8 mouse cellular contexts compared by ENCODE assay signal in the genomic region with DNA sequence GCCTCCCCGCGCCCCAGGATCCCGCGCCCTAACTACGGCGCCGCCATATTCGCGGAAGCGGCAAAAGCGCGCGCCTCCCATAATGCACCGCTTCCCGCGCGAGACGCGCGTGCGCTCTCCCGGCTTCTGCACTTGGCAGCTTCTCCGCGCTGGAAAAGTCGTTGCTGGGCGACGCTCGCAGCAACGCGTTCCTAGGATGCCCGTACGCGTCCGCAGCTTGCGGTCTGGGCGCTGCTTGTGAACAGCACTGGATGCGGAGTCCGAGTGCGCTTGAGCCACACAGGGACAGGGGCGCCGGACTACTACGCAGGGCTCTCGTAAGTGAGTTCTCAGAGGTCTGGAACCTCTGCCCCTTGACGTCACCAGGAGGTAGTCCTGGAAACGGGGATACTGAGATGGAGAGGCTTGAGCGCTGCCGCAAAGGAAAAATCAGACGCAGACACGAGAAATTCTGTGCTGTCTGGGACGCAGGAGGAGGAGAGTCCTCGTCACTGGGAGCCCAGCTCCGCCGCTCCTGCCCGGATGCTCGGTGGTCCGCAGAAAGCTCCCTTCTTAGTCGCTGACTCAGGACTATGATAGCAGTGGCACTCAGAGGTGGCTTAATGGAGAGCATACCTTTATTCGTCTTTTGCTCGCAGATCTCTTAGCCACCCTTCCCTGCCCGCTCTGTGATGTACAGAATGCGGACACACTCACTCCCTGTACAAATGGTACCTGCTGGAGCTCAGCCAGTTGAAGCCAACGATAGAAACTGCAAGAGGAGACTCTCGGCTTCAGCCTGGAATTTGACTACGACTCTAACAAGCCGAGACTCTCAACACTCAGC. TPM values are rescaled to one million over a fixed set of nuclear protein-coding genes. Genes with fewer than 3 reads are reported as not detected.
DNase-seq lines count a peak whose midpoint lies in the region; ATAC-seq lines count a peak whose summit lies in the region.

A gene (minus strand): TSS at position 193 of the 826 bp plus-strand sequence.

- H3K27me3 ChIP-seq in heart, embryonic 14.5 days (ENCODE audit: control insufficient read depth, insufficient read depth, low read length): peaks cover 28% of the 10 kb centered on the region; the same call in 1 of the 2 replicates
- H3K27me3 ChIP-seq in liver, embryonic 13.5 days: peaks cover 32% of the 10 kb centered on the region
- peaks cover 1% of the 10 kb centered on the region; the same call in 1 of the 2 replicates for H3K27me3 ChIP-seq in stomach, embryonic 16.5 days (ENCODE audit: control insufficient read depth, insufficient read depth, low read length)

- peak within 1 kb of the TSS; percentile 95 for H3K9ac ChIP-seq in heart, embryonic 14.5 days (ENCODE audit: low read length)
- peak within 1 kb of the TSS; percentile 87 for H3K9ac ChIP-seq in liver, embryonic 13.5 days
- peak within 1 kb of the TSS; percentile 93 for H3K9ac ChIP-seq in stomach, embryonic 16.5 days (ENCODE audit: low read length)

- no peaks in the 10 kb centered on the region for H3K4me1 ChIP-seq in brown adipose tissue, adult 24 weeks (ENCODE audit: control insufficient read depth, insufficient read depth, insufficient read length, low read length)
- peaks cover 5 to 18% of the 10 kb centered on the region in 2 experiments; a peak in 3 of 4 replicates for H3K4me1 ChIP-seq in heart, embryonic 14.5 days (ENCODE audit: control insufficient read depth in 2 of 2, insufficient read depth in 2 of 2, low read length in 2 of 2)
- H3K4me1 ChIP-seq in liver, embryonic 13.5 days (replicated peaks): peaks cover 31% of the 10 kb centered on the region
- H3K4me1 ChIP-seq in stomach, embryonic 16.5 days (ENCODE audit: control insufficient read depth, insufficient read depth, low read length): peaks cover 7% of the 10 kb centered on the region

- peak within 1 kb of the TSS; percentile 90 for H3K4me2 ChIP-seq in heart, embryonic 14.5 days (ENCODE audit: low read length)
- peak within 1 kb of the TSS; percentile 91 for H3K4me2 ChIP-seq in liver, embryonic 13.5 days
- peak within 1 kb of the TSS; percentile 89 for H3K4me2 ChIP-seq in stomach, embryonic 16.5 days (ENCODE audit: low read depth, low read length)

- H3K36me3 ChIP-seq in heart, embryonic 14.5 days (ENCODE audit: control insufficient read depth, insufficient read depth, low read length): no peaks in the 10 kb centered on the region
- H3K36me3 ChIP-seq in liver, embryonic 13.5 days: peaks cover 24% of the 10 kb centered on the region
- H3K36me3 ChIP-seq in stomach, embryonic 16.5 days (ENCODE audit: control insufficient read depth, insufficient read depth, low read length): no peaks in the 10 kb centered on the region

- H3K4me3 ChIP-seq in brown adipose tissue, adult 24 weeks (ENCODE audit: insufficient read depth, low read depth, low read length): peak within 1 kb of the TSS; percentile 94
- peak within 1 kb of the TSS; percentile 60 to 98 for H3K4me3 ChIP-seq in heart, embryonic 14.5 days (ENCODE audit: control insufficient read depth in 1 of 2, insufficient read depth in 1 of 2, low read depth in 1 of 2, low read length in 2 of 2)
- H3K4me3 ChIP-seq in liver, embryonic 13.5 days (replicated peaks): peak within 1 kb of the TSS; percentile 95
- peak within 1 kb of the TSS; percentile 91 for H3K4me3 ChIP-seq in stomach, embryonic 16.5 days (replicated peaks; ENCODE audit: low read length)

- under 1% methylated on average over 65 of the region's 65 CpGs for whole genome bisulfite sequencing in heart, embryonic 14.5 days
- WGBS in liver, embryonic 13.5 days (ENCODE audit: insufficient replicate concordance): 2% methylated on average over 65 of the region's 65 CpGs
- 2% methylated on average over 65 of the region's 65 CpGs for WGBS in stomach, embryonic 16.5 days

- DNase-seq in CD4-positive, CD25-positive, alpha-beta regulatory T cell, adult 2 months (ENCODE audit: low read depth, low spot score): peak; percentile 93
- peak; percentile 72 for DNase-seq in fibroblast of lung, adult 2 months (ENCODE audit: low read depth)
- peak; percentile 94 for DNase-seq in kidney, postnatal 14 days
- DNase-seq in liver, embryonic 13.5 days: peak; percentile 81
- peak; percentile 91 for DNase-seq in neural tube, embryonic 10.5 days (ENCODE audit: extremely low spot score, low spot score)

- H3K27ac ChIP-seq in brown adipose tissue, adult 24 weeks (replicated peaks; ENCODE audit: low read depth, low read length): peak within 1 kb of the TSS; percentile 63
- H3K27ac ChIP-seq in heart, embryonic 14.5 days (replicated peaks in 1 of 2; ENCODE audit: control insufficient read depth in 1 of 2, insufficient read depth in 1 of 2, low read depth in 2 of 2, low read length in 2 of 2): peak within 1 kb of the TSS; percentile 4 to 53; a peak in 2 of 4 replicates
- H3K27ac ChIP-seq in liver, embryonic 13.5 days: peak within 1 kb of the TSS; percentile 82
- H3K27ac ChIP-seq in stomach, embryonic 16.5 days (ENCODE audit: low read length): peak within 1 kb of the TSS; percentile 52

- ATAC-seq in heart, embryonic 14.5 days (ENCODE audit: insufficient number of reproducible peaks, insufficient read depth, low FRiP score, low read depth): peak; percentile 89
- peak; percentile 82 for ATAC-seq in liver, embryonic 13.5 days (ENCODE audit: low read depth)
- peak; percentile 95 for ATAC-seq in stomach, embryonic 16.5 days (ENCODE audit: insufficient read depth, low FRiP score)

- H3K9me3 ChIP-seq in heart, embryonic 14.5 days (ENCODE audit: control insufficient read depth, low read length): no peaks in the 10 kb centered on the region
- no peaks in the 10 kb centered on the region for H3K9me3 ChIP-seq in liver, embryonic 13.5 days (replicated peaks)
- no peaks in the 10 kb centered on the region for H3K9me3 ChIP-seq in stomach, embryonic 16.5 days (replicated peaks; ENCODE audit: control insufficient read depth, low read length)

RNA-seq across cellular contexts. Expression of the gene that starts here (rescaled TPM):
- 11.0 and 21.8 TPM in 2 replicates for polyA plus RNA-seq in brown adipose tissue, adult 24 weeks (2012; ENCODE audit: insufficient read depth, insufficient read length, missing spikeins)
- 27.3 and 29.2 TPM in 2 replicates for polyA plus RNA-seq in heart, embryonic 14.5 days (2014; fragmentation: Nextera tagmentation; extraction: Ambion mirVana)
- 25.1 and 31.3 TPM in 2 replicates for polyA plus RNA-seq in liver, embryonic 13.5 days (2015; fragmentation: Nextera tagmentation; extraction: Ambion mirVana)
- polyA plus RNA-seq in stomach, embryonic 16.5 days (2015; fragmentation: Nextera tagmentation; extraction: Ambion mirVana): 40.8 and 42.5 TPM in 2 replicates

Comparison
In these comparisons a context has a peak if more than half of its experiments do, and no peak if none do; other contexts are left out.
1. Peak in every context shown above with its lines: DNase-seq, ATAC-seq, H3K4me3 ChIP-seq and H3K27ac ChIP-seq.
2. H3K27ac ChIP-seq: peak in every context shown above with its lines; median percentile 82 in liver, embryonic 13.5 days; 63 in brown adipose tissue, adult 24 weeks; 52 in stomach, embryonic 16.5 days; 28 in heart, embryonic 14.5 days.